Mouse (Mus musculus) spleen, adult 2 months (tissue): ENCODE data around the gene Itpr1.

ENCODE experiments used
- CTCF ChIP-seq: fragments of 200-500 bp; IDR thresholded peaks from 2 replicates; pipeline ENCODE4 v1.5.1; 2011; ENCODE audit warnings: mild to moderate bottlenecking, inconsistent platforms; ENCODE audit not compliant: insufficient read depth, insufficient read length, insufficient replicate concordance; ENCODE audit errors: extremely low read depth
- POLR2A ChIP-seq: fragments of 200-500 bp; IDR thresholded peaks from 2 replicates; pipeline ENCODE4 v1.6.1; 2011; ENCODE audit warnings: low read depth, low read length, inconsistent platforms

GRCm38 (mm10) chr6:108482464-108482863 is 269.6 kb downstream of the Itpr1 start:
- no peak for TF ChIP-seq POLR2A
- TF ChIP-seq CTCF = no peak
